Mouse (Mus musculus) forebrain, embryonic 16.5 days (tissue): ENCODE data around the gene Socs2. TPM values are rescaled to one million over a fixed set of nuclear protein-coding genes. Genes with fewer than 3 reads are reported as not detected.

Experiments
- ATAC-seq: fragments of 200-750 bp; cut with Nextera tagmentation; 2 replicates; pipeline ENCODE4 v1.8.0; 2017; ENCODE audit warnings: mild to moderate bottlenecking, moderate library complexity
- H3K27ac ChIP-seq: fragments of 300-500 bp; sonication (generic); 2 replicates; pipeline ENCODE4 v1.5.1; 2014; ENCODE audit warnings: low read length, control low read depth
- H3K27me3 ChIP-seq: fragments of 300-500 bp; sonication (generic); replicated peaks from 2 replicates; pipeline ENCODE4 v1.6.1; 2014; ENCODE audit warnings: low read length; ENCODE audit not compliant: control insufficient read depth, insufficient read depth
- H3K36me3 ChIP-seq: fragments of 300-500 bp; sonication (generic); 2 replicates; pipeline ENCODE4 v1.6.1; 2014; ENCODE audit not compliant: control insufficient read depth, insufficient read depth
- H3K4me1 ChIP-seq: fragments of 300-500 bp; sonication (generic); replicated peaks from 2 replicates; pipeline ENCODE4 v1.6.1; 2014; ENCODE audit warnings: low read length; ENCODE audit not compliant: control insufficient read depth, insufficient read depth
- H3K4me2 ChIP-seq: fragments of 300-500 bp; sonication (generic); 2 replicates; pipeline ENCODE4 v1.6.1; 2014; ENCODE audit warnings: mild to moderate bottlenecking, low read length, control low read depth
- H3K4me3 ChIP-seq: fragments of 300-500 bp; sonication (generic); replicated peaks from 2 replicates; pipeline ENCODE4 v1.5.1; 2014; ENCODE audit warnings: mild to moderate bottlenecking, low read length, control low read depth
- H3K9ac ChIP-seq: fragments of 300-500 bp; sonication (generic); replicated peaks from 2 replicates; pipeline ENCODE4 v1.6.1; 2014; ENCODE audit warnings: low read depth, low read length, control low read depth
- H3K9me3 ChIP-seq: fragments of 300-500 bp; sonication (generic); 2 replicates; pipeline ENCODE4 v1.6.1; 2016; ENCODE audit warnings: low read length; ENCODE audit not compliant: control insufficient read depth
- WGBS: fragments of 180-500 bp; shearing (Covaris S2); extraction: QIAGEN DNeasy Blood & Tissue Kit; methylation state at CpG from one replicate; pipeline ENCODE4 v1.1.7; 2014; 5-methylcytosine and 5-hydroxymethylcytosine counted together
- polyA plus RNA-seq: library from polyadenylated mRNA; unstranded; fragments of >200 nt; fragmentation: Nextera tagmentation; extraction: Ambion mirVana; gene quantifications from 2 replicates; pipeline ENCODE4 v1.2.1, GENCODE M21; 2015

Gene Socs2
- polyA plus RNA-seq, 1 experiment from 2014 or later = 145 TPM

GRCm38 (mm10) chr10:95361260-95361841 lies 55.6 kb downstream of the Socs2 start:
- no peak overlapping the region for H3K4me3 ChIP-seq
- 92% methylated on average over 12 of the region's 12 CpGs for WGBS
- H3K9ac ChIP-seq = no peak overlapping the region
- no peaks in the 10 kb centered on the region for H3K36me3 ChIP-seq
- H3K27me3 ChIP-seq = no peaks in the 10 kb centered on the region
- no peak overlapping the region for H3K27ac ChIP-seq
- H3K4me2 ChIP-seq = no peak overlapping the region
- H3K9me3 ChIP-seq = no peaks in the 10 kb centered on the region
- ATAC-seq = no peak
- H3K4me1 ChIP-seq = no peaks in the 10 kb centered on the region

GRCm38 (mm10) chr10:95360048-95360447 lies 56.9 kb downstream of the Socs2 start:
- Histone ChIP-seq H3K4me2 (no peak overlapping the region), H3K9ac (no peak overlapping the region), H3K36me3 (no peaks in the 10 kb centered on the region), H3K9me3 (no peaks in the 10 kb centered on the region), H3K4me1 (no peaks in the 10 kb centered on the region), H3K4me3 (no peak overlapping the region), H3K27me3 (no peaks in the 10 kb centered on the region), H3K27ac (no peak overlapping the region)
- ATAC-seq = no peak
- WGBS = 87% methylated on average over 5 of the region's 5 CpGs

- H3K9me3 ChIP-seq = no peaks in the 10 kb centered on the region
- H3K27me3 ChIP-seq = no peaks in the 10 kb centered on the region
- H3K4me2 ChIP-seq = no peak overlapping the region
- 83% methylated on average over 3 of the region's 3 CpGs for WGBS
- no peak overlapping the region for H3K4me3 ChIP-seq
- H3K27ac ChIP-seq = no peak overlapping the region
- no peak overlapping the region for H3K9ac ChIP-seq
- H3K36me3 ChIP-seq = no peaks in the 10 kb centered on the region
- no peaks in the 10 kb centered on the region for H3K4me1 ChIP-seq
- no peak for ATAC-seq
Observed at GRCm38 (mm10) chr10:95357721-95358120, 59.3 kb downstream of the Socs2 start.

GRCm38 (mm10) chr10:95356711-95357110 lies 60.3 kb downstream of the Socs2 start:
- H3K4me1 ChIP-seq = no peaks in the 10 kb centered on the region
- WGBS = 58% methylated on average over 7 of the region's 7 CpGs
- ATAC-seq = no peak

GRCm38 (mm10) chr10:95355678-95356268 lies 61.2 kb downstream of the Socs2 start:
- no peak overlapping the region for H3K4me2 ChIP-seq
- no peak overlapping the region for H3K4me3 ChIP-seq
- no peaks in the 10 kb centered on the region for H3K27me3 ChIP-seq
- H3K9me3 ChIP-seq = no peaks in the 10 kb centered on the region
- ATAC-seq = no peak
- H3K27ac ChIP-seq = no peak overlapping the region
- H3K9ac ChIP-seq = no peak overlapping the region
- no peaks in the 10 kb centered on the region for H3K36me3 ChIP-seq
- WGBS = 49% methylated on average over 6 of the region's 6 CpGs
- H3K4me1 ChIP-seq = no peaks in the 10 kb centered on the region

More at GRCm38 (mm10) chr10:95356711-95357110, 60.3 kb downstream of the Socs2 start:
- H3K27ac ChIP-seq = no peak overlapping the region
- H3K27me3 ChIP-seq = no peaks in the 10 kb centered on the region
- no peaks in the 10 kb centered on the region for H3K9me3 ChIP-seq
- no peak overlapping the region for H3K9ac ChIP-seq
- H3K36me3 ChIP-seq = no peaks in the 10 kb centered on the region
- no peak overlapping the region for H3K4me2 ChIP-seq
- no peak overlapping the region for H3K4me3 ChIP-seq

GRCm38 (mm10) chr10:95354673-95355072 lies 62.3 kb downstream of the Socs2 start:
- H3K4me1 ChIP-seq = no peaks in the 10 kb centered on the region
- no peak overlapping the region for H3K9ac ChIP-seq
- no peak overlapping the region for H3K4me2 ChIP-seq
- ATAC-seq = no peak
- H3K9me3 ChIP-seq = no peaks in the 10 kb centered on the region
- H3K4me3 ChIP-seq = no peak overlapping the region
- no peaks in the 10 kb centered on the region for H3K27me3 ChIP-seq
- no peak overlapping the region for H3K27ac ChIP-seq
- no peaks in the 10 kb centered on the region for H3K36me3 ChIP-seq

- Histone ChIP-seq H3K4me2 (no peak overlapping the region), H3K27ac (no peak overlapping the region), H3K9me3 (no peaks in the 10 kb centered on the region), H3K4me3 (no peak overlapping the region), H3K27me3 (no peaks in the 10 kb centered on the region), H3K9ac (no peak overlapping the region), H3K4me1 (no peaks in the 10 kb centered on the region), H3K36me3 (no peaks in the 10 kb centered on the region)
- WGBS = 61% methylated on average over 6 of the region's 6 CpGs
- ATAC-seq = no peak
Observed at GRCm38 (mm10) chr10:95354047-95354446, 62.9 kb downstream of the Socs2 start.

GRCm38 (mm10) chr10:95348457-95348856 lies 68.5 kb downstream of the Socs2 start:
- ATAC-seq = no peak
- Histone ChIP-seq H3K27me3 (no peaks in the 10 kb centered on the region), H3K9ac (no peak overlapping the region), H3K4me1 (no peaks in the 10 kb centered on the region), H3K27ac (no peak overlapping the region), H3K9me3 (0 out of 2 replicates have a peak, but pooled peaks cover 3% of the 10 kb centered on the region), H3K4me2 (no peak overlapping the region), H3K36me3 (no peaks in the 10 kb centered on the region), H3K4me3 (no peak overlapping the region)
- WGBS = 77% methylated on average over 3 of the region's 3 CpGs

GRCm38 (mm10) chr10:95347776-95348175 lies 69.2 kb downstream of the Socs2 start:
- H3K9me3 ChIP-seq = 0 out of 2 replicates have a peak, but pooled peaks cover 3% of the 10 kb centered on the region
- H3K4me2 ChIP-seq = no peak overlapping the region
- H3K27ac ChIP-seq = no peak overlapping the region
- H3K36me3 ChIP-seq = no peaks in the 10 kb centered on the region
- WGBS = 97% methylated on average over 3 of the region's 3 CpGs
- no peaks in the 10 kb centered on the region for H3K27me3 ChIP-seq
- ATAC-seq = no peak
- no peak overlapping the region for H3K4me3 ChIP-seq
- no peaks in the 10 kb centered on the region for H3K4me1 ChIP-seq
- no peak overlapping the region for H3K9ac ChIP-seq
